Mouse (Mus musculus) cerebellum, adult 11-12 months (tissue): ENCODE results near the gene Erc2.

Experiments used
- DNase-seq: peaks from one replicate; pipeline ENCODE4 v3.0.0; 2022

The Erc2 gene

DNA sequence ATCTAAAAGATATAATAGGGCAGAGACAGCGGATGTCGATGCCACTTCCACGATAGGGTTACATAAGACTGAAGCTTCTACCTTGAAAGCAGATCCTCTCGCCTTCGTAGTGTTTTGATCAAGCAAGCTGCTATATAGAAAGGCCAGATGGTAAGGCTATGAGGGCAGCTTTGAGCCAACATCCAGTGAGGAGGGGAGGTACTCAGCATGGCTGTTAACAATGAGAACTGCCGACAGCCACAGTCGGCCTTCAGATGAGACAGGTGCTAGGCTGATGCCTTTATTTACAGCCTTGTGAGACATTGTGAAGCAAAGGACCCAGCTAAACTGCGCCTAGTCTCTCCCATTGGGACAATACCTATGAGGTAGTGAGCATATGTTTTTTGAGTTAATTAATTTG, 156.3 kb downstream of the Erc2 start:
- DNase-seq = peak; percentile 64

DNA sequence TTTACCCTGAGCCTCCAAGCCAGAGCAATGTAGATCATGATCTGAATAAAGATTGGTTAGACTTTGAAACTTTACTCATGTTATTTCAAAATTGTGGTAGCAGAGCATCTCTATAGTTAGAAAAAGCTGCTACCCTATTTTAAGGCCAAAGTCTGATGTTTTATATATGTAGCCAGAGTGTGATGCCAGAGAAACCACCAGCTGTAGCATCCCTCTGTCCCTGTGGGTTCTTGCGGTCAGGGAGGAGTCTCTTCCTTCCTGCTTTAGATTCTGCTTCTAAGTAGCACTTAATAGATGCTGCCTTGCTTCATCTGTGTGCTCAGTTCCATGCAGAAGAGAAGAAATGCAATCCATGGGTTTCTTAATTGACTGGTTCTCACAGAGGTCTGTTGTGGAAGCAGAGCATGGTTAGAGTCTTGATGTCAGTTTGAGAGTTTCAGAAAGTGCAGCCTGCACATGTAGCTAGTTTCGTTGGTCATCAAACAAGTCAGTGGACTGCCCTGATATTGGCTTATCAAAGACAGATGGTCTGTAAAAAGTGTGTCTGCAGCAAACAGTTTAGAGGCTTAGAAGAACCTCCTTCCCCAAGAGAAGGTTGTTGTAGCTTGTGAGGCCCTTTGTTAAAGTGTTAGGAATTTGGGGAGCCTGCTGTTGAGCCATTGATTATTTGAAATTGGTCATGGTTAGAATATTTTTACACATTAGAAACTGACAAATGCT, 156.9 kb downstream of the Erc2 start:
- DNase-seq = no peak

DNA sequence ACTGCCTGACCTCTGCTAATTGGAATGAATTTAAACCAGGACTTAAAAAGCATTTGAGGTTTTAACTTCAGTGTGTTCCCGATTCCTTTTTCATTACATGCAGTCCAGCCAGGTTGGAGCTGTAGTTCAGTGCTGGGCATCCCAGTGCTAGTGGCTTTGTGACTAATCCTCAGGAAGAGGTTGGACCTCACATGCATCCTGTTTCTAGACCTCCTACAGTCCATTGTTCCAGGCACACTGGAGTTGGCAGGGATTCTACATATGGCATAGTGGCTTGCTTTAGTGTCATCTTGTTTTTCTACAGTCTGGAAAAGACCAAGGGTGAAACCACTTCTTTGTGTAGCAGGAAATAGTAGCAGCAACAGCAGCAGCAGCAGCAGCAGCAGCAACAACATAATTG, 159.0 kb downstream of the Erc2 start:
- no peak for DNase-seq

DNA sequence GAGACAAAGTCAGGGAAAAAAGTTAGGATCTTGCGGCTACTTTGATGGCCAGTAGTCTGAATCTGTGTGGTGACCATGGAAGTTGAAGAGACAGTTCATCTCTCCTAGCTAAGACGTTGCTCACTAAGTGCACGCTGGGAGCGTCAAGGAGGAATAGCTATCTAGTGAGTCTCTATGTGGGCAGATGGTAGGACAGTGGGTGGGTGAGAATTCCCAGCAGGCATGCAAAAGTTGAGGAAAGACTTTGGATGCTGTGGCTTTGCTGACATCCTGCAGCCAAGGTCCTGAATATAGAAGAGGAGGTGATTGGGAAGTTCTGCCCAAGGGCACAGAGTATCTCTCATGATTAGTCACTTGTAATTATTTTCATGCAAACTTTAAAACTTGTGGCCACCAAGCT, 162.6 kb downstream of the Erc2 start:
- DNase-seq = no peak

DNA sequence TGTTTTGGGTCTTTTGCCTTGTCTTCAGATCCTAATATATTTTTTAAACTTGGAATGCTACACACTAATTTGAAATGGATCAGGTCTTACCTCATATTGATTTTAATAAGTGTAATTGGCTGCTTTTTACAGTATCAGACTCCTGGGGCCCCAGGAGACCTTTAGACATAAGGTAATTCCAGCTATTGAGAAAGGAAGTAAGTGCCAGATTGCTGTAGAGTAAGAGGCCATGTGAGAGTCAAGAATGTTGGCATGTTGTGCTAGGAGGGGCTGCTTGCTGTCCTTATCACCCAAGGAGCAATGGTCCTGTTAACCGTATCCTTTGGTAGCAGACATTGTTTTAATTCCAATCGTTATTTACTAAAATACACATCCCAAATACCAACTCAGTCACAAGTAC, 163.3 kb downstream of the Erc2 start:
- no peak for DNase-seq

DNA sequence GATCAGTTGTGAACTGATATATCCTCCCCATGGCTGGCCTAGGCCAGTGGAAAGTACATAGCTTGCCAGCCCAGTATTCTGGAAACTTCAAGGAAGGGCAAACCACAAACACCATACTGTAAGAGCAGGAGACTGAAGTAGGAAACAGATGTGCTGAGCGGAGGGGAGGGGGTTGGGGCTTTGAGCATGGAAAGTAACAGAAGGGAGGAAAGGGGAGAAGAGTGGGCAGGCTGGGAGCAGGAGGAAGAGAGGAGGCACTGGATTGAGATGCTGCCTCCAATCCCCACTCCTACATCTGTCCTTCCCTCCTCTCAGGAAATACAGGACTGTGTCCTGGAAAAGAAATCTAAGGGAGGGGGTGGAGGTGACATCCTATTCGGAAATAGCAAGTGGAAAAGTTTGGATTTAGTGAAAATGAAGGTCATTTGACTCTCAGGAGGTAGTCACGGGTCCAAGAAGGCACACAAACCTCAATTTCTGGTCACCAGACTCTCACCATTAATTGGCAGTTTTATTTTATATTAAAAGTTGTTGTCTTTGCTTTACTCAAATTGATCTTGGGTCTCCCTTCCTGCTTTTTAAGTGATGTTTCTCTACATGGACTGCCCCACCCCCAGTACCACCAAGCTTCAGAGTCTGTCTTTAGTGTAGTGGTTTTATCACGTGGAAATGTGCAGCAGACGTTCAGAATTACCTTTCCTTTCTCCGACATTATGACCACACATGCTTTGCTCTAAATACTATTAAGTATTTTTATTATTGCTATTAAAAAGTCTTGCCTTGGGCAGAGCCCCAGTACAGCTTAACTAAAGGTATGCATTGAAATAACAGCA, 167.1 kb downstream of the Erc2 start:
- no peak for DNase-seq

DNA sequence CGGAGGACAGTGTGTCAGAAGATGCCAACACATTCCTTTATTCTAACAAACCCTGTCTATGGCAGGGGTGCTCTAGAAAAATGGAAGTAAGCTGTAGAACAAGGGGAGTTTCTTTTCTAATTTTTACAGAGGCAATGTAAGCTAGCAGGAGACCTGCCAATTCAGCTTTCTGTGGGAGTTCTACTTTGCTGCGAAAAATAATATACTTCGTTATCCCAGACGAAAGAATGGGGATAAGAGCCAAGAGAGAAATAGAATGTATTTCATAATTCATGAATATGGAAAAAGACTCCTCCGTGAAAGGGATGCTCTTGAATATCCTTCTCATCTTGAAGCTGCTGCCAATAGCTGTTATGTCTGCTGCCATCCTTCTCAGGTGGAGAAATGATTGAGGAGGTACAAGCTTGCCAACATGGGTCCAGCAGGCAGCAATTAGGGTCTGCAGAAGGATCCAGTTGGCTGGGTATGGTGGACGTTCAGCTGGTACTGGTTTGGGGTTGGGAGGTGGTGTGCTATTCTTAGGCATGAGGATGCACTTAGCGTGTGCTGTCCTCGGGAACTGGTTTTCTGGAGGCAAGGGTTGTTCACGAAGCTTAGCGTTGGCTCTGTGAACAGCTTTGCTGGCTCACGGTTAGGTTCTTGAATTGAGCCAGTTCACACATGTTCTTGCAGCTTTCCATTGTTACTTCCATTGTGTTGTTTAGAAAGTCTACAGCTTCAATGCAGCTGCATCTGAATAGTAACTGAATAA, 176.1 kb downstream of the Erc2 start:
- no peak for DNase-seq

DNA sequence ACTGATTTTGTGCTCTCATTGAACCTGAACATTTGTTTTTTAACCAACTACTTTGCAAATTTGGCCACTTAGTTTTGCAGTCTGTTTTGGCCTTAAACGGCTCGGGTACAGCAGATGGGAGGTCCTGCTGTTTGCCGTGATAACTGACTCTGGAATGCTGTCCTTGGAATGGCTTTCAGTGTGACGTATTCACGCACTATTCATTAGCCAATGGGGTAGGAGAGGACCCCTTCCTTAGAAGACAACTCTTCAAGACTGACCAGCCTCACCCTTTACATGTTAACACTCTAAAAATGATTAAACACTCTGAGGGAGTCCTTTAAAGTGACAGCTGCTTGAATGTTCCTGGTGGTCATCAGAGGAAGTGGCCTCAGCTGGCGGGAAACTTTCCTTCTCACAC, 178.5 kb downstream of the Erc2 start:
- no peak for DNase-seq

DNA sequence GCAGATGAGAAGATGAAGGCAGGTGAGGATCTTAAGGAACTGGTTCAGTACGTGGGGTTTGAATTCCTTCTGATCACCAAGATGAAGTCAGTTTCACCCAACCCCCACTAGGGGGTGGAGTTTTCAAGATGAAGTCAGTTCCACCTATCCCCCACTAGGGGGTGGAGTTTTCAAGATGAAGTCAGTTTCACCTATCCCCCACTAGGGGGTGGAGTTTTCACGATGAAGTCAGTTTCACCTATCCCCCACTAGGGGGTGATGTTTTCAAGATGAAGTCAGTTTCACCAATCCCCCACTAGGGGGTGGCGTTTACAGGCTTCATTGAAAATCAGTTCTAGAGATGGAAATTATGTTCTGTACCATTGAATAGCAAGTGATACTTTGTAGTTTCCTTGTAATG, 181.7 kb downstream of the Erc2 start:
- DNase-seq = no peak

DNA sequence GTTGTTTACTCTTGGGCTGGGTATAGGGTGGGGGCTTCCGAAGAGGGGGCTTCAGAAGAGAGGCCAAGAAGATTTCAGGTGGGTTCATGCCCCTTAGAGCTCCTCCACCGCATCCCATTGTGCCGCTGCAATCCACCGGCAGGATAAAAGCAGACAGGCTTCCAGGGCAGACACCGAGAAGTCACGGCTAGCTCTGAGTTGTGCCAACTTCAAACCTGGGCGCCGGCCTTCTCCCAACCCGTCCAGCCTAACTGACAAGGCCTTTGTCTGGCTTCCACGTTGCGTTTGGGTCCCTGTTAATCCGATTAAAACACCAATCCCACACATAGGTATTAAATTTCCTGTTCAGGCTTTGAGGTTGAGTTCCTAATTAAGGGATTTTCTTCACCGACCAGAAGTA, 182.8 kb downstream of the Erc2 start:
- DNase-seq = no peak

DNA sequence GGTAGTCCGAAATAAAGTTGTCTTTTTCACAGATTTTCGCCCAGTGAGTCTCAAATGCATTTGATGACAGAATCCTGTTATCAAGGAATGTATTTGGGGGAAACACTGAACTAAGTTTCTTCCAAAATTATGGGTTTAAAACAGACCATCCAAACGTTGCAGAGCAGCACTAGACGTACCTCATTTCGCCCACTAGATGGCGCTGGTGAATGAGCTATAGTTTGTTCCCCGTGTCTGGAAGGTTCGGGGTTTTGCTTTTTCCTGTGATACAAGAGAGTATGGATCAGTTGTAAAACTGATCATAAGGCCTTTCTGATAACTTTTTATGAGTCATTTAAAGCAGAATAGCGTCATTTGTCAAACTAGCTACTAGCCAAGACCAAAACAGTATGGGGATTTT, 185.9 kb downstream of the Erc2 start:
- DNase-seq = peak; percentile 26

DNA sequence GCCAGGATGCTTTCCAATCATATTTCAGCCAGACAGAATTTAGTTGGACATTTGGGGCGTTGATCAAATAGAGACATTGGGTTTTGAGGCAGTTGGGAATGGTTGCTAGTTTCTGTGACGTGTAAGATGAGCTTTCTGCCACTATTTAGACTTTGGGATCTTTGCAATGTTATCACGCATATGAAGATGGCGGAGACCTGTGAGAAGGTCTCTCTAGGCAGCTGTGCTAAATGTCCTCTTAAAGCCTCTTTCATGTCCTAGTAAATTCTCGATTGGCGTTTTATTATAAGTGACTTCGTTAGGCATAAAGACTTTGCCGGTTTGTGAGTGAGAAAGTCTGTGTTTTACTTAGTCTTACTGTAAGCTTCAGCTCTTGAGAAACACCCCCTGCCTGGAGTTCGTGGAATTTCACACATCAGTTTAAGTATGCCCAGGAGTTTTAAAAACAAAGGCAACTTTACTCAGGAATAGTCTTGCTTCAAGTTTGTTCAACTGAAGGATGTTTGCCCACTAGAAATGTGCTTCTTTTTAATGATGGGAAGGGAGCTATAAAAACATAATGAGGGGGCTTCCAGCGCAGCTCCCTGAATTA, 186.4 kb downstream of the Erc2 start:
- DNase-seq = no peak

DNA sequence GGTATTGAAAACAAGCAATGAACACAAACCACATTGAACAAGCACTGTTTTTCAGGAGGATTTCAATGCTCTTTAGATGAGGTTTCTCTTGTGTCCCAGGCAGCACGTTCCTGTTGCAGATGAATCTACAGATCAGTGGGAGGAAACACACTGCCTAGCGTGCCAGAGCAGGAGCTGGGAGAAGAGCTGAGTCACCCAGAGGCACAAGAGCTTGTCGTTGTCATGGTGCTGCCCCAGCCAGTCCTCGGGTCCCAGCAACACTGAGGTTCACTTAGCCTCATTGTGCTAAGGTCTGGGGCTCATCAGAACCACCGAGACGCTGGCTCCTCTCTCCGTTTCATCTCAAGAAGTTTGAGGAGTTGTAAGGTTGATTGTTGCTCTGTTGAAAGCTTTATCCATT, 188.6 kb downstream of the Erc2 start:
- no peak for DNase-seq

DNA sequence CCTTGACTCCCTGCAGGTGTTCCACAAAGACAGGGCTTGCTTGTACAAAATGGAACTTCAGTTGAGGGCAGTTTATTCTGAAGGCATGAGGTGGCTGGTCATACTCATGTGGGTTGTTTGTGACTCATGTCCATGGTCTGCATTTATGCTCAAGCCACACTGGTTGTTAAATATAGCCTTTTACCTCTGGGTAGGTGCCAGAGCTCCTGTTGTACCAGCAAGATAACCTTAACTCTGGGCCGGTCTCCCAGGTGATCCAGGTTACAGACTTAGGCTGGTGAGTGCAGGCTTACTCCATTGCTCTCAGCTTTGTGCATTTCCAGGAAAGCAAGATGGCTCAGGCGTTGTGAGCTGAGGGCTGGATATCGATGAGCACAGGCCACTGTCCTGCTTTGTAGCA, 189.4 kb downstream of the Erc2 start:
- DNase-seq = no peak

DNA sequence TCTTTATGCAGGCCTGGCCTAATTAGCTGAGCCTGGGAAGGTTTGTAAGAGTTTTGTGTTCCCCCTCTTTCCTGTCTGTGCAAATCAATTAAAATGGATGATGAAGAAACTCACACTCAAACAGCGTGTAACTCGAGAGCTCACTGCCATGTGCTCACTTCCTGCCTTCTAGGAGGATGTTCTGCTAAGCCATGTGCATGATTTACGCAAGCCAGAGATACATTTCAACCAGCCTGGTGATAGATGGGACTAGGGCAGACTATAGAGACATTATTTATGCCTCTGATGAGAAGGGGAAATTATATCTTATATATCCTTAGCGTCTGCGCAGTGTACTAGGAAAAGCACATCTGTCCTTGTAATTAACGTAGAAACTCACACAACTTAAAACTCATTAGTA, 193.5 kb downstream of the Erc2 start:
- no peak for DNase-seq

DNA sequence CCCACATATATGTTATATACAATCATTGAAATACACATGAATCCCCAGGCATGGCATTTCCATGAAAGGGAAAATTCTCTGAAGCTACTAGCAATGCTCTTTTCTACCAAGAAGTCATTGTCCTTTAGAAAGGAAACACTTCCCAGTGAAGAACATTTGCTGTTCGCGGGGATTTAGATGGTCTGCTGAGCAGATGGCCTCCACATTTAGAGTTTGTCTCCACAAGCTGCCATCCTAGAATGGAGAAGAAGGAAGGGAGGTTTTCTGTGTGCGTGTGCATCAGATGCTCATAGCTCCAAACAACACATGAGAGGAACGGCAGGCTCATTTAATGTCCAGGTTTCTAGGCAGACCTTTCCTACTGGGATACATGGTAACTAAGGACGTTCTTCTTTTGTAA, 196.8 kb downstream of the Erc2 start:
- no peak for DNase-seq

DNA sequence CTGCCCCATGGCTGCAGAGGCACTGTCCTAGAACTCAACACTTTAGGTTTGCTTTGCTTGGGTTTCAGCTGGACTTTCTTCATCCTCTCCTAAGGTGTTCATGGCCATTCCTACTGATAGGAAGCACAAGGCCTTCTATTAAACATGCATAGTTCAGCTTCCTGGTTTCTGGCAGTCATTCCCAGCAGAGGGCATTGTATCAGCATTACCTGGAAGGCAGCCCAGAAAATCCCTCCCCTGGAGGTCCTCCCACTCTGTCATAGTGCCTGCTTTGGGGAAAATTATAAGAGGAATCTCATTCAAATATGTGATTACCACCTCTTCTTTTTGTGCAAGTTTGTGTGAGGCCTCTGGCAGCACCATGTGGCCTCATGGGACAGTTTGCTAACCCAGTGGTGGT, 199.6 kb downstream of the Erc2 start:
- DNase-seq = peak; percentile 20

DNA sequence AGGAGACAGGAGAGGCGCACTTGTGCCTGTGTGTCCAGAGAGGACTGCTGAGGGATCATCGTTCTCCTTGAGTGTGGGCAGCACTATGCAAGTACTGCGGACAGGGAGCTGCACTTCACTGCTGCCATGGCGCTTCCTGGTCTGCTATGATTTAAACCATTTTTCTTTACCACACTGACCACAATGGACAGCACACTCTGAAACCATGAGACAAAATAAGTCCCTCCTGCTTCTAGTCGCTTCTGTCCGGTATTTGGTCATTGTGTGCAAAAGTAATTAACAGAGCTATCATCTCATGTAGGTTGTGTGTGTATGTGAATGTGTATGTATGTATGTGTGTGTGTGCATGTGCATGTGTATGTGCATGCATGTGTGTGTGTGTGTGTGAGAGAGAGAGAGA, 200.3 kb downstream of the Erc2 start:
- no peak for DNase-seq

DNA sequence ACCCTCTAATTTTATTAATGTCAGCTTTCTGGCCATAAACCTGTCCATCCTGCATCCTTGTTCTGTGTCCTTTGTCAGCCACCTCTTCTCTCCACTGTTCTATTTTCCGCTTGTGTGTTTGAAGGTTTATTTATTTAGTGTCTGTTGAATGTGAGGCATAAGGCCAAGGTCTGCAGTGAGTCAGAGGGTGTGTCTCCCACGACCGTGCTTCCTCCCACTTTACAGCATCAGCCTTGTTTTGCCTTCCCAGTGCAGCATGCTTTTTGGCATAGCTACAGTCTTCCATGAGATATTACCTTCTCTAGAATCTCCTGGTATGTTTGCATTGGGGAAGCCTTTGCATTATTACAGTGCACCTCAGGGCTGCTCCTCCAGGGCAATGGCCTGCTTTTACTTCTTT, 200.8 kb downstream of the Erc2 start:
- DNase-seq = no peak

DNA sequence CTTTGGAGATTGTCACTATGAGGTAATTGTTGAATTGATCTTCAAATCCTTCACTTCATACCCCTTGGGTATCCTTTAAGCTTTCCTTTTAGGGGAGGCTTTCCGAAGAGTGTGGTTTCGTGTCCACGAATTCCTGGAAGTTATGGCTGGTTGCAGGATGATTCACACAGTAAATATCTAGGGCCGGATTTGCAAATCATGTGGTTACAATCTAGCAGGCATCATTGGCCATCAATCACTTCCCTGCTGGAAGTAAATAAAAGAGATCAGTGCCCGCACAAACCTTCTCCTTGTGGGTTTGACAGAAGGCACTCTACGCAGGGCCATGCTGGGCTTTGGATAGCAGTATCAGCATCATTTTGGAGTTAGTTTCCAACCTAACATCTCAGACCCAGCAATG, 201.7 kb downstream of the Erc2 start:
- DNase-seq = no peak

DNA sequence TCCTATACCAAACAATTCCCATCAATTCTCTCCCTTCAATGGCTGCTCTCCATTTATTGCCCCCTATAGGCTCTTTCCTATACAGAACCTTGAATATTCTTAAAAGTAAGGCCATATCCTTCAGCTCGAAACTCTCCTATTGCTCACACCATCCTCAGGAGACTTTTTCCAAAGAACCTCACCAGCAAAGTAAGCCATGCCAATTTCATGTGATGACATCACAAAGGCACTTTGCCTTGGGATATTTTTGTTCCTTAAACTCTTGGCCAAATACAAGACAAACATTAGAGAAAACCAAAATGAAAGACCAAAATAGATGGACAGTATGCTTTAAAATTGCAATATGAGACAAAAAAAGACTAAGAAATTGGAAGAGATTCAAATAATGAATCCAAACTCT, 204.6 kb downstream of the Erc2 start:
- DNase-seq = no peak

DNA sequence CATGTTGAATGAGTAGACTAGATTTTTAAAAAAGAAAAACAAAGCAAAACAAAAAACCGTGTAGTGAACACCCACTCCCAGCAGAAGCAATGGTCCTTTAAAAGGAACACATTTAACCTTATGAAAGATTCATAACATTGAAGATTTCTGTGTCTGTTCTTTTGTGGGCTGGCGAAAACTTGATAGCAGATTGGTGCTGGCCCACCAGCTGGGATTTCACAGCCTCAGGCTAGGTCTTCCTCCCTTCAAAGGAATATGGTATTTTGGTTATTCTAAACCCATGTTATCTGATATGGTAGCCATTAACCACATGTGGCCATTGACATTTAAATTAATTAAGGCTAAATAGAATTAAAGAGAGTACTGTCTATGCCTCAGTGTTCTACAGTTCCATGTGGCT, 205.9 kb downstream of the Erc2 start:
- no peak for DNase-seq

DNA sequence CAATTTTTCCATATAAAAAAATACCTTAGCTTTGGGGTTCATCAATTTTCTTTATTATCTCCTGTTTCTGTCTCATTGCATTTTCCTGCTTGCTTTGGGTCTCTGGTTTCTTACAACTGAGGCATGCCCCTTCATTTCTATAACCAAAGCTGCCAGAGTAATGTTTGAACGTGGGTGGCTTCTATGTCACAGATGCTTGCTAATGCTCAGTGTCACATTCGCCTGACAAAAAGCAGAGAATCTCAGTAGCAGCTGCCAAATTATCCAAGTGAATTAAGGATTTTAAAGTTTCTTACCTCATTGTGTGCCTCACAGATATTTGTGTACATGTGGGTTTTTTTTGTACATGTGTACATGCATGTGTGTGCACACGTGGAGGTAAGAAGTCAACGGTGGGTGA, 210.0 kb downstream of the Erc2 start:
- DNase-seq = no peak

DNA sequence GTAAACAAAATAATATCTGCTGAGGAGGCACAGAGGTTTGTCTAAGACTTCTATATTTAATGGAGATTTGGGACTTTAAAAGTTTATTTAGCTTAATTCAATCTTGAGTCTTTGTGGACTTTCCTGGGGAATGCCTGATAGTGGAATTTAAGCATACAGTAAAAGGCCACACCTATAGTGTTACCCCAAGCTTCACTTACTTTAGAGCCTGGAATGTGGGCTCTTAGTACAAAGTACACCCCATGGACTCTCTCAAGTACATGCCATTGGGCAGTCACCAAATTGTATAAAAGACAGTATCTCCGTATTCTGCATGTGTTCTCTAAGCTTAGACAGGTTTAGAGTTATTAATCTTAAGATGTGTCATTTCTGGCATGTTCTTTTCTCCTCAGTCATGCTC, 213.1 kb downstream of the Erc2 start:
- DNase-seq = no peak
